Mouse (Mus musculus) stomach, embryonic 16.5 days (tissue): ENCODE data around the gene Wrap53. TPM values are rescaled to one million over a fixed set of nuclear protein-coding genes. Genes with fewer than 3 reads are reported as not detected.

Experiments used
- ATAC-seq: fragments of 200-750 bp; cut with Nextera tagmentation; 2 replicates; pipeline ENCODE4 v1.8.0; 2017; ENCODE audit warnings: moderate number of reproducible peaks, moderate TSS enrichment; ENCODE audit not compliant: insufficient read depth, low FRiP score
- H3K27ac ChIP-seq: fragments of 300-500 bp; sonication (generic); 2 replicates; pipeline ENCODE4 v1.5.1; 2014; ENCODE audit warnings: low read length
- H3K27me3 ChIP-seq: fragments of 300-500 bp; sonication (generic); 2 replicates; pipeline ENCODE4 v1.6.1; 2014; ENCODE audit warnings: low read length, control low read depth, mixed read lengths; ENCODE audit not compliant: control insufficient read depth, insufficient read depth
- H3K36me3 ChIP-seq: fragments of 300-500 bp; sonication (generic); 2 replicates; pipeline ENCODE4 v1.6.1; 2014; ENCODE audit warnings: low read length; ENCODE audit not compliant: control insufficient read depth, insufficient read depth
- H3K4me1 ChIP-seq: fragments of 300-500 bp; sonication (generic); 2 replicates; pipeline ENCODE4 v1.6.1; 2014; ENCODE audit warnings: low read length, control low read depth, mixed read lengths; ENCODE audit not compliant: control insufficient read depth, insufficient read depth
- H3K4me2 ChIP-seq: fragments of 300-500 bp; sonication (generic); 2 replicates; pipeline ENCODE4 v1.6.1; 2014; ENCODE audit warnings: low read depth, low read length, mixed read lengths
- H3K4me3 ChIP-seq: fragments of 300-500 bp; sonication (generic); replicated peaks from 2 replicates; pipeline ENCODE4 v1.5.1; 2014; ENCODE audit warnings: mild to moderate bottlenecking, low read length
- H3K9ac ChIP-seq: fragments of 300-500 bp; sonication (generic); 2 replicates; pipeline ENCODE4 v1.6.1; 2014; ENCODE audit warnings: low read length
- H3K9me3 ChIP-seq: fragments of 300-500 bp; sonication (generic); replicated peaks from 2 replicates; pipeline ENCODE4 v1.6.1; 2016; ENCODE audit warnings: low read length, control low read depth; ENCODE audit not compliant: control insufficient read depth
- WGBS: fragments of 180-500 bp; shearing (Covaris S2); extraction: QIAGEN DNeasy Blood & Tissue Kit; methylation state at CpG from one replicate; pipeline ENCODE4 v1.1.7; 2014; 5-methylcytosine and 5-hydroxymethylcytosine counted together
- polyA plus RNA-seq: library from polyadenylated mRNA; unstranded; fragments of >200 nt; fragmentation: Nextera tagmentation; extraction: Ambion mirVana; gene quantifications from 2 replicates; pipeline ENCODE4 v1.2.1, GENCODE M21; 2015

Wrap53 gene
- polyA plus RNA-seq, 1 experiment from 2014 or later, result 21.6 TPM

GRCm38 (mm10) chr11:69581814-69582213 is 1.8 kb upstream of the Wrap53 start:
- H3K27me3 ChIP-seq, result no peaks in the 10 kb centered on the region
- no peak for ATAC-seq
- 1% methylated on average over 8 of the region's 8 CpGs for WGBS
- H3K36me3 ChIP-seq, result peaks cover 4% of the 10 kb centered on the region; the same call in 1 of the 2 replicates
- H3K27ac ChIP-seq, result peak overlapping the region; percentile 97
- H3K4me1 ChIP-seq, result peaks cover 26% of the 10 kb centered on the region
- peak overlapping the region; percentile 75 for H3K4me2 ChIP-seq
- peak overlapping the region; percentile 85 for H3K9ac ChIP-seq
- no peaks in the 10 kb centered on the region for H3K9me3 ChIP-seq
- H3K4me3 ChIP-seq, result peak overlapping the region; percentile 87

- no peaks in the 10 kb centered on the region for H3K27me3 ChIP-seq
- WGBS, result under 1% methylated on average over 36 of the region's 36 CpGs
- peak; percentile 85 for ATAC-seq
- peak overlapping the region; percentile 97 for H3K27ac ChIP-seq
- H3K9me3 ChIP-seq, result no peaks in the 10 kb centered on the region
- H3K4me1 ChIP-seq, result peaks cover 26% of the 10 kb centered on the region
- peak overlapping the region; percentile 75 for H3K4me2 ChIP-seq
- peak overlapping the region; percentile 87 for H3K4me3 ChIP-seq
- peak overlapping the region; percentile 85 for H3K9ac ChIP-seq
- H3K36me3 ChIP-seq, result no peaks in the 10 kb centered on the region
Measured at GRCm38 (mm10) chr11:69581147-69581688, 1.2 kb upstream of the Wrap53 start.

GRCm38 (mm10) chr11:69580572-69581146 is 604 bp upstream of the Wrap53 start:
- under 1% methylated on average over 25 of the region's 25 CpGs for WGBS
- Histone ChIP-seq H3K27ac (peak overlapping the region; percentile 97), H3K4me2 (peak overlapping the region; percentile 72), H3K4me3 (peak overlapping the region; percentile 87), H3K27me3 (no peaks in the 10 kb centered on the region), H3K4me1 (peaks cover 26% of the 10 kb centered on the region), H3K36me3 (no peaks in the 10 kb centered on the region), H3K9me3 (no peaks in the 10 kb centered on the region), H3K9ac (peak overlapping the region; percentile 85)
- no peak for ATAC-seq

GRCm38 (mm10) chr11:69579128-69580017 is 682 bp downstream of the Wrap53 start:
- peak overlapping the region; percentile 72 for H3K4me2 ChIP-seq
- peak overlapping the region; percentile 87 for H3K4me3 ChIP-seq
- H3K27me3 ChIP-seq, result no peaks in the 10 kb centered on the region
- peaks cover 23% of the 10 kb centered on the region for H3K4me1 ChIP-seq
- peak overlapping the region; percentile 97 for H3K27ac ChIP-seq
- peak overlapping the region; percentile 90 for H3K9ac ChIP-seq
- WGBS, result under 1% methylated on average over 39 of the region's 39 CpGs
- H3K9me3 ChIP-seq, result no peaks in the 10 kb centered on the region
- peak; percentile 92 for ATAC-seq
- H3K36me3 ChIP-seq, result no peaks in the 10 kb centered on the region

GRCm38 (mm10) chr11:69578301-69578700 is 1.8 kb downstream of the Wrap53 start:
- Histone ChIP-seq H3K27me3 (no peaks in the 10 kb centered on the region), H3K27ac (no peak overlapping the region; the same call in 1 of the 2 replicates), H3K9me3 (no peaks in the 10 kb centered on the region), H3K4me2 (peak overlapping the region; percentile 68), H3K36me3 (no peaks in the 10 kb centered on the region), H3K9ac (peak overlapping the region; percentile 90), H3K4me1 (peaks cover 23% of the 10 kb centered on the region), H3K4me3 (peak overlapping the region; percentile 87)
- no peak for ATAC-seq
- 10% methylated on average over 15 of the region's 15 CpGs for WGBS

- Histone ChIP-seq H3K4me2 (no peak overlapping the region), H3K27ac (no peak overlapping the region), H3K27me3 (no peaks in the 10 kb centered on the region), H3K9me3 (no peaks in the 10 kb centered on the region), H3K4me1 (peaks cover 18% of the 10 kb centered on the region), H3K9ac (no peak overlapping the region), H3K36me3 (no peaks in the 10 kb centered on the region), H3K4me3 (no peak overlapping the region)
- no peak for ATAC-seq
- WGBS, result 72% methylated on average over 5 of the region's 5 CpGs
Measured at GRCm38 (mm10) chr11:69576307-69576706, 3.7 kb downstream of the Wrap53 start.

- Histone ChIP-seq H3K9me3 (no peaks in the 10 kb centered on the region), H3K4me2 (no peak overlapping the region), H3K4me3 (no peak overlapping the region), H3K9ac (no peak overlapping the region), H3K27ac (no peak overlapping the region), H3K36me3 (no peaks in the 10 kb centered on the region), H3K4me1 (peaks cover 18% of the 10 kb centered on the region), H3K27me3 (no peaks in the 10 kb centered on the region)
- WGBS, result 57% methylated on average over 3 of the region's 3 CpGs
- ATAC-seq, result no peak
Measured at GRCm38 (mm10) chr11:69575220-69575619, 4.8 kb downstream of the Wrap53 start.

- no peaks in the 10 kb centered on the region for H3K9me3 ChIP-seq
- WGBS, result 83% methylated on average over 8 of the region's 8 CpGs
- H3K4me2 ChIP-seq, result no peak overlapping the region
- no peaks in the 10 kb centered on the region; the same call in 1 of the 2 replicates for H3K36me3 ChIP-seq
- no peak for ATAC-seq
- no peak overlapping the region for H3K4me3 ChIP-seq
- H3K4me1 ChIP-seq, result no peaks in the 10 kb centered on the region
- H3K9ac ChIP-seq, result no peak overlapping the region
- no peak overlapping the region for H3K27ac ChIP-seq
- no peaks in the 10 kb centered on the region for H3K27me3 ChIP-seq
Measured at GRCm38 (mm10) chr11:69565131-69565530, 14.9 kb downstream of the Wrap53 start.

GRCm38 (mm10) chr11:69564391-69564790 is 15.7 kb downstream of the Wrap53 start:
- H3K27me3 ChIP-seq, result no peaks in the 10 kb centered on the region
- H3K4me1 ChIP-seq, result peaks cover 3% of the 10 kb centered on the region; the same call in 1 of the 2 replicates
- no peak overlapping the region for H3K9ac ChIP-seq
- WGBS, result 60% methylated on average over 3 of the region's 3 CpGs
- no peaks in the 10 kb centered on the region for H3K9me3 ChIP-seq
- H3K27ac ChIP-seq, result no peak overlapping the region
- no peaks in the 10 kb centered on the region; the same call in 1 of the 2 replicates for H3K36me3 ChIP-seq
- no peak for ATAC-seq
- H3K4me3 ChIP-seq, result no peak overlapping the region
- H3K4me2 ChIP-seq, result no peak overlapping the region
